Mouse (Mus musculus) CH12.LX (cell line): Measurements from ENCODE around the gene Kcnk3. TPM values are rescaled to one million over a fixed set of nuclear protein-coding genes. Genes with fewer than 3 reads are reported as not detected.

Source experiments
- polyA plus RNA-seq: library from polyadenylated mRNA; unstranded; fragments of >175 nt; gene quantifications from 2 replicates; pipeline ENCODE4 v1.2.1, GENCODE M21; 2012; ENCODE audit warnings: low read depth; ENCODE audit not compliant: insufficient read length
- total RNA-seq, 2 experiments: library from RNA; depleted of rRNA; stranded (reverse); fragments of 300-350 nt in 1 of 2; fragments of >200 nt in 1 of 2; gene quantifications; 2 replicates each; pipeline ENCODE4 v1.2.3; 2012 to 2014

Kcnk3 gene
- total and polyA plus RNA-seq, 3 experiments = not detected

Other genes starting within 250 kb of the Kcnk3 start
- 0.04 TPM in 2 replicates for gene Otof, start 126.2 kb upstream of the Kcnk3 start, total RNA-seq (2012; rRNA removed)
- not detected in 2 replicates for gene Otof, start 126.2 kb upstream of the Kcnk3 start, total RNA-seq (2014; rRNA removed)
- gene Otof, start 126.2 kb upstream of the Kcnk3 start, polyA plus RNA-seq = 0.07 TPM in 2 replicates
- gene 1700001C02Rik, start 122.1 kb upstream of the Kcnk3 start, total RNA-seq (2012; rRNA removed) = not detected in 2 replicates
- gene 1700001C02Rik, start 122.1 kb upstream of the Kcnk3 start, total RNA-seq (2014; rRNA removed) = not detected in 2 replicates
- not detected in 2 replicates for gene 1700001C02Rik, start 122.1 kb upstream of the Kcnk3 start, polyA plus RNA-seq
- gene Cib4, start 42.3 kb upstream of the Kcnk3 start, total RNA-seq (2012; rRNA removed) = not detected in 2 replicates
- not detected in 2 replicates for gene Cib4, start 42.3 kb upstream of the Kcnk3 start, total RNA-seq (2014; rRNA removed)
- gene Cib4, start 42.3 kb upstream of the Kcnk3 start, polyA plus RNA-seq = not detected in 2 replicates
- gene Slc35f6, start 59.8 kb downstream of the Kcnk3 start, total RNA-seq (2012; rRNA removed) = 8.9 and 10.5 TPM in 2 replicates
- 8.0 and 9.5 TPM in 2 replicates for gene Slc35f6, start 59.8 kb downstream of the Kcnk3 start, total RNA-seq (2014; rRNA removed)
- gene Slc35f6, start 59.8 kb downstream of the Kcnk3 start, polyA plus RNA-seq = 9.0 and 9.4 TPM in 2 replicates
- 89.4 and 99.1 TPM in 2 replicates for gene Cenpa, start 78.6 kb downstream of the Kcnk3 start, total RNA-seq (2012; rRNA removed)
- 125 and 138 TPM in 2 replicates for gene Cenpa, start 78.6 kb downstream of the Kcnk3 start, total RNA-seq (2014; rRNA removed)
- gene Cenpa, start 78.6 kb downstream of the Kcnk3 start, polyA plus RNA-seq = 143 and 163 TPM in 2 replicates
- gene Dpysl5, start 123.4 kb downstream of the Kcnk3 start, total RNA-seq (2012; rRNA removed) = 0.21 TPM in 1 of 2 replicates, not detected in the other
- not detected in 2 replicates for gene Dpysl5, start 123.4 kb downstream of the Kcnk3 start, total RNA-seq (2014; rRNA removed)
- gene Dpysl5, start 123.4 kb downstream of the Kcnk3 start, polyA plus RNA-seq = not detected in 2 replicates
- gene Mapre3, start 226.5 kb downstream of the Kcnk3 start, total RNA-seq (2012; rRNA removed) = 1.3 and 1.6 TPM in 2 replicates
- gene Mapre3, start 226.5 kb downstream of the Kcnk3 start, total RNA-seq (2014; rRNA removed) = 0.28 and 0.30 TPM in 2 replicates
- 1.5 and 2.3 TPM in 2 replicates for gene Mapre3, start 226.5 kb downstream of the Kcnk3 start, polyA plus RNA-seq